Mouse (Mus musculus) colon, adult 2 months (tissue): ENCODE results near the gene Dnah7a. TPM values are rescaled to one million over a fixed set of nuclear protein-coding genes. Genes with fewer than 3 reads are reported as not detected.

ENCODE experiments used
- polyA plus RNA-seq: library from polyadenylated mRNA; depleted of rRNA; stranded (reverse); fragments of >200 nt; gene quantifications from 2 replicates; pipeline ENCODE4 v1.2.3, GENCODE M21; 2012; rRNA removed

The Dnah7a gene
- 0.01 and 0.29 TPM in 2 replicates for polyA plus RNA-seq

GRCm38 (mm10) chr1:53706431-53707361 is at the start of gene Dnah7a:
Gene Dnah7a, minus strand, starts transcription at chr1:53706784.

GRCm38 (mm10) chr1:53352327-53353261 is 354.0 kb downstream of the Dnah7a start, which contains the start of the genes Asdurf, Gm28551 and Asnsd1:
Gene Asdurf, minus strand, starts transcription at chr1:53352619.
Gene Gm28551, minus strand, starts transcription at chr1:53352667.
Gene Asnsd1, minus strand, starts transcription at chr1:53352752.

Other genes starting within 250 kb of the Dnah7a start
- gene Stk17b, start 78.4 kb upstream of the Dnah7a start, polyA plus RNA-seq: 9.2 and 13.2 TPM in 2 replicates